Mouse (Mus musculus) regulatory T cell (primary cell): ENCODE measurements around the gene Ece1.

Experiments used
- in situ Hi-C: fragments of 300-600 bp; cut with MboI, MseI; formaldehyde crosslinking; loops from one replicate; pipeline ENCODE4 v1.15.1; 2025; ENCODE audit warnings: high pct_unique_total_duplicates

Ece1 gene

GRCm38 (mm10) chr4:137855741-137856341, 6.2 kb upstream of the Ece1 start:
- in situ Hi-C loops = loop anchor here (5.0 to 10.0 kb wide), 2 partner anchors 51 to 369 kb away; no protein-coding TSS in a partner anchor

DNA sequence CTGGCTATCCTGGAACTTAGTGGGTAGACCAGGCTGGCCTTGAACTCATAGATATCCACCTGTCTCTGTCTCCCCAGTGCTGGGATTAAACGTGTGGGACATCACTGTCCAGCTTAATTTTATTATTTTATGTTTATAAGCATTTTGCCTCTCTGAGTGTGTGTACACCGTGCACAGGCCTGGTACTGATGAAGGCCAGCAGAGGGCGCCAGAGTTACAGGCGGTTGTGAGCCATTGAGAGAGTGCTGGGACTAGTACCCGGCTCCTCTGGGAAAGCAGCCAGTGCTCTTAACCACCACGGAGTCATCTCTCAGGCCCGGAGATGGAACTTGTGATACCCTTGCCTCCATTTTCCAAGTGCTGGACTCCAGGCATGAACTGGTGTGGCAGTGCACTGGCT, 4.9 kb upstream of the Ece1 start:
- in situ Hi-C loops = loop anchor here (5.0 to 10.0 kb wide), 2 partner anchors 50 to 368 kb away; no protein-coding TSS in a partner anchor

GRCm38 (mm10) chr4:137858371-137858770, 3.7 kb upstream of the Ece1 start:
- in situ Hi-C loops = loop anchor here (5.0 to 10.0 kb wide), 2 partner anchors 49 to 366 kb away; no protein-coding TSS in a partner anchor

DNA sequence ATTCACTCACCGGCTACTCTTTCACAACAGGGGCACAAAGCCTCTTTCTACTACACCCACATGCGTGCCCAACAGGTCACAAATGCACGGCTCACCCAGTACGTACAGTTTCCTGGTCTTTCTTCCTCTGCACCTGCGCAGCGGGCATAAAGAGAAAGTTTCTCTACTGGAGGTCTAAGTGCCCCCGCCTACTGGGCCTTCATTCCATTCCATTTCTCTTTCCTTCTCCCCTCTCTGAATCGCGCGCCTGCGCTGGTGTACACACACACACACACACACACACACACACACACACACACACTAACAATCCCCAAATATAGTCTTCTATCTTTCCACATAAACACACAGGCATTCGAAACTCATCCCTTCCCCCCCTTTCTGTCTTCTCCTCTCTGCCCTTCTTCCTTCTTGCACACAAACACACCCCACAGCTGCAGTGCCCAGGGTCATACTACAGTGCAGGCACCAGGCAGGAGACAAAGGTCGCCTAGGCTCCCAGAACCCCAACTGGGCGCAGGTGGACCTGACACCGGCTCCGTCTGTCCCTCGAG, 501 bp upstream of the Ece1 start:
- in situ Hi-C loops = no loop called here

DNA sequence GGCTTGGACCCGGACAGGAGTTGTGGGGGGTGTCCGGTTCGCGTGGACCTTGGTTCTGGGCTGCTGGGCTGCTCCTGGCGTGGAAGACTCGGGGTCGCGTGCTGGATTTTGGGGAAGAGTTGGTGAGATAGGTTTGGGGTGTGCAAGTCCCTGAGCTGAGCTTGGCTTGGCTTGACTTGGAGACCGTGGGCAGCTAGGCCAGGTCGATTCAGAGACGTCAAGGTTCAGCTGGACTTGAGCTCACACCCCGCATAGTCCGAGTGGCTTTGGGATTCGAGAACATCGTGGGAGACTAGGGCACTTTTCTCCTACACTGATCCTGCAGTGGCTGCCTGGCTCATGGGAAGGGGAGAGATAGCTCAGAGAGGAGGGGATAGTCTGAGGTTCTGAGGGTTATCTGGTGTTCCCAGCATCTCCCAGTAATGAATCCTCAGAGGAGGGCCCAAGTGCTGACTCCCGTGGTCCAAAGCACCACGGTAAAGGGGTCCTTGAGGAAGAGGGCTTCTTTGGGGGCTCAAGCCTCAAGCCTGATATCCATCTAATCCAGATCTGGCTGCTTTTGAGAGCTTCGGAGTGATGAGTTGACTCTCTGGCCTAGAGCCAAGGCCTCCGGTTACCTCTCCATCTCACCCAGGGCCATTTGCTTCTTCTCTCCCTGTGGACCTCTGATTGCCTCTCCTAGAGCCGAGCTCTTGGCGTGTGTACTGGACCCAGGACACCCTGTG, 641 bp downstream of the Ece1 start:
- in situ Hi-C loops = no loop called here

GRCm38 (mm10) chr4:137864031-137864430, 2.0 kb downstream of the Ece1 start:
- in situ Hi-C loops = no loop called here

- in situ Hi-C loops = no loop called here
Measured at GRCm38 (mm10) chr4:137864769-137865168, 2.7 kb downstream of the Ece1 start.

DNA sequence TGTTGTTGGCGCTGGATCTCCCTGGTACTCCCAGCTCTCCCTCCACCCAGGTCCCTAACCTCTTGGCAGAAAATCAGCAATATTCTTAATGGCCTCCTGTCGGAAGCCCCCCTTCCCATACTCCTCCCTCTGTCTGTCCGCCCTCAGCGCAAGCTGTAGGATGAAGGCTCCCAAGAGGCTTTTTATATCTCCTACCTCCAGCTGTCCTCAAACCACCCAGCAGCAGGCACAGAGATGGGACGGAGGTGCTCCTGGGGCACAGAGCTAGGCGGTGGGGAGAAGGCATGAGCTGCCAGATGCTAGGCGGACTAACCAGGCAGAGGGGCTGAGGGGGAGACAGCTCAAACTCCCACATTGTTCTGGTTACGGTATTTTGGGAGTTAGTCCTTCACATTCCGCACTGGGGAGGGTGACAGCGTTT, 3.2 kb downstream of the Ece1 start:
- in situ Hi-C loops = no loop called here

- in situ Hi-C loops = no loop called here
Measured at GRCm38 (mm10) chr4:137866206-137866863, 4.3 kb downstream of the Ece1 start.

- in situ Hi-C loops = no loop called here
Measured at GRCm38 (mm10) chr4:137867225-137867624, 5.2 kb downstream of the Ece1 start.

DNA sequence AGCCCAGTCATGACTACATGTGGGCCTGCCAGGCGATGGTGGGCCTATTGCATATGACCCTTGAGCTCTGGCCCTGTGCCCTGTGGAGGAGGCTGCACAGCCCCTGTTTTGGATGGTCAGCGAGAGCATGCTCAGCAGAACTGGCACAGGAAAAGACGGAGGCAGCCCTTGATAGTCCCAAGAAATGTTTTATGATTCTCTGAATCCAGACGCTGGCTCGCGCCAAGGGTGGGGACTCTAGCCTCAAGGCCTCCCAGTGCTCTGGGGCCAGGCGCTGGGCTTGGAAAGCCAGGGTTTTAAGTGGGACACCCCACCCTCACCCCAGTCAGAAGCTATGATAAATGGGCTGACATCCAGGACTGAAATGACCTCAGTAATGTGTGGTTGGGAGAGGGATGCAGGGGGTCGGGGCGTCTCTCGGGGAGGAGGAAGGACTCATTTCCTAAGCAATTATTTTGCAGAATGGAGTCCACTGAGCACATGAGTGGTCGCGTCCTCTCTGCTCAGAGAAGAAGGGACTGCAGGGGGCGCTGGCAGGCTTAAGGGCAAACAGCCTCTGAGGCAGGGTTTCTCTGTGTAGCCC, 5.7 kb downstream of the Ece1 start:
- in situ Hi-C loops = no loop called here

DNA sequence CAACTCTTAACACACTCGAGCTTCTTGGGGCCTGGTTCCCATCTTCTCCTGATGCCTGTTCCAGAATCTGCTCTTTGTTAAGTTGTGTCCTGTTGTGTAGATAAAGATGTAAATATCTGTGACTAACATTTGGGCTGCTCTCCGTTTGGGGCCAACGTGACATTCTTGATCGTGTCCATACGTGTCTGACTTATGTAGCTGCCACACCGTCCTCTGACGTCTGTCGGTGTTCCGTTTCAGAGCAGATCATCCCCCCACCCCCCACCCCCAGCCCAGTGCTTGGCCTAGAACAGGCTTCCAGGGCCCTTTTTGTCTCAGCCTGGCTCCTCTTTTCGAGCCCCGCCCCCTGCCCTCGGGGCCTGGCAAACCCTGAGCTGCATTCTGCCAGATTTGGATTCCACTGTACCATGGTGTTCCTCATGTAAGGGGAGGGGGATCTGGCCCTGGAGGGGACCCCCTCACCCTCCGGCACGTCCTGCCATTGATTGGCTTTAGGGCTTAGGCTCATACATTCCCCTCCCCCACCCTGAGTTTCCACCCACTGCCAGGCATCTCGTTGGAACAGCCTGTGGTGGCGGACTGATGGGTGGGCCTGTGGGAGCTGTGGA, 7.7 kb downstream of the Ece1 start:
- in situ Hi-C loops = no loop called here

DNA sequence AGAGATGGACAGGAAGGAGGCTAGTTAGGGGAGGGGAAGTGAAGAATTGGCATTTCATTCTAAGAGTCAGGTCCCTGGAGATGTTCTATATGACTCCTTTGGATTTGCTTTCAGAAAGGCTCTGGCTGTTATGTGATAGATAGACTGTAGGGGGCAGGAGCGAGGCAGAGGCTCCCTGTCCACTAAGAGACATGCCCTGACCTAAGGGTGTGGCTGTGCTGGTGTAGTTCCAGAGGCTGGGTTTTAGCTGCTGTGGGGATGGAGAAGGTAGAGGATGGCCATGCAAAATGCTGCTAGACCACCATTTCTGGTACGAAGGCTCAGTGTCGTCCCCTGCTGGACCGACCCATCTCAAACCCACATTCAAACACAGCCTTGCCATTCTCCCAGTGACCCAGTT, 8.9 kb downstream of the Ece1 start:
- in situ Hi-C loops = no loop called here

DNA sequence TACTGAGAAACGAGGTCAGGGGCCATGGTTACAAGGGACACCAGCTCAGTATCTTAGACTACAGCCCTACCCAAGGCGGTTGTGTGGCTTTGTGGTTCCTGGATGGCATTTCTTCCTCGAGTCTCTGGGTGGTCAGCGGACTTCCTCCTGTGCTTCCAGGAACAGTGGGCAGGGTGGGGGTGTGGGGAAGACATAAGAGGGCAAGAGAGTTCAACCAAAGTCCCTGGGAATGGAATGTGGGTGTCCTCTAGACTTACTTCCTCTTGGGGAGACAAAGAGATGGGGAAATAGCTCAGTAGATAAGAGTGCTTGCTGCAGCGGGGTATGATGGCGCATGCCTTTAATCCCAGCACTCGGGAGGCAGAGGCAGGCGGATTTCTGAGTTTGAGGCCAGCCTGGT, 9.4 kb downstream of the Ece1 start:
- in situ Hi-C loops = no loop called here

DNA sequence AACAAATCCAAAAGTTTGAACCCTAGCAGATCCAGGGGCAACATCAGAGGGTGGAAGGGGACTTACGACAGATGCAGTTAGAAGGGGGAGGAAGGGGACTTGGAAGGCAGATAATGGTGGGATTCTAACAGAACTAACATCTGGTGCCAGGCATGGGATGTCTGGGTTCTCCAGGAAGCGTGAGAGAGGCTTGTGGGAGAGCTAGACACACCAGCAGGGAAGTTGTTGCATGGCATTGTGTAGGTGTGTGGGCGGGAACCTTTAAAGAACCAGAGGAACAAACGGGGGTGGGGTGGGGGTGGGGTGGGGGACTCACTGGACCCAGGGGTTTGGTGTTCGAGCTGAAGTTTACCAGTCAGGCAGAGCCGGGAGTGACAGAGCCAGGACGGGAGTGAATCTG, 12.3 kb downstream of the Ece1 start:
- in situ Hi-C loops = no loop called here

- in situ Hi-C loops = no loop called here
Measured at GRCm38 (mm10) chr4:137874826-137875225, 12.8 kb downstream of the Ece1 start.

DNA sequence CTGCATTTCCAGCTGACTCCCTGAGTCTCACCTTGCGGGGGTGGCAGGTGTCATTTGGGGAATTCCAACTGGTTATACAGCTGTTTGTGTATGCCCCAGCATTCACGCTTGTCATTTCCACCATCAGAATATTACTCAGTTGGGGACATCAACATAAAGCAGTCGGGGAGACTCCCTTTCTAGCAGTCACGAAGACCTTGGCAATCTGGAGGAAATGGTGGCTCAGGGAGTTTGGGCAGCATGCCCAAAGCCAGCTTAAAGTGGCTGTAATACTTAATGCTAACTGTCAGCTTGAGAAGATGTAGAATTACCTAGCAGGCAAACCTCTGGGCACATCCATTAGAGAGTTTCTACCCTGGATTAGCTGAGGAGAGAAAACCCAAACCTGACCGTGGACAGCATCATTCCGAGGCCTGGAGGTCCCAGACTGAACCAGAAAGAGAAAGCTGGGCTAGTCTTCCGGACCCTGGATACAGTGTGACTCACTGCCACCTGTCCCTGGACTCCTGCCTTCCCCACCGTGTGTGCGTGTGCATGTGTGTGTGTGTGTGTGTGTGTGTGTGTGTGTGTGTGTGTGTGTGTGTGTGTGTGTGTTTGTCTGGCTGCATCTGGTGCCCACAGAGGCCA, 13.5 kb downstream of the Ece1 start:
- in situ Hi-C loops = no loop called here

GRCm38 (mm10) chr4:137876834-137877233, 14.8 kb downstream of the Ece1 start:
- in situ Hi-C loops = no loop called here

GRCm38 (mm10) chr4:137877432-137877881, 15.4 kb downstream of the Ece1 start:
- in situ Hi-C loops = no loop called here

DNA sequence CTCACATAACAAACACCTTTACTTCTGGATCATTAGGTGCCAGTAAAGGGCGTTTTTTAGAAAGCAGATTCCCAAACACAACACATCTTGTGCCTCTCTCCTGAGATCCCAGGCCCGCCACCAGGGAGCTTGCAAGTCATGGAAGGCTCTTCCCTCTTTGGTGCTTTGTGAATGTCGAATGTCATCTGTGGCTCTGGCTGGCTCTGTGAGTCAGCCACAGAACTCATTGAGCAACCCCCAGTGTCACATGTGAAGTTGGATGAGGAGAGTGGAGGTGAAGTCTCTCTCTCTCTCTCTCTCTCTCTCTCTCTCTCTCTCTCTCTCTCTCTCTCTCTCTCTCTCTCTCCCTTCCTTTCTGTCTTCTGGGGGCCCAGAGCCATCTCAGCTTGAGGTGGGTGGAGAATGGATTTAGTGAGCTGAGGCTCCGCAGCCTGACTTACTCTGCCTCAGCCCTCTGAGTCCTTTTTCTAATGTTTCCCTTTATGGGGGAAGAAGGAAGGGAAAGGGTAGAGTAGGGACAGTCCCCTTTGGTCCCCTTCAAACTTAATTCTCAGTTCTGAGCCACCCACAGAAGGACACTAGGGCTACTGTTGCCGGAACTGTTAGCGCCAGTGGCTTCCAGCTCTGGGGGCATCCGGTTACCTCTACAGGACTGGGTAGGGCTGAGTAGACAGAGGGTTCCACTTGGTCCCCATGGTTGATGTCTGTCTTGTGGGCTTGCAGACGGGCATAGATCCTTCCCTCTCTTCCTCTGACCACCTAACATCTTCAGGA, 17.5 kb downstream of the Ece1 start:
- in situ Hi-C loops = no loop called here
